Mouse (Mus musculus): Measurements from ENCODE around the gene Gm8374. TPM values are rescaled to one million over a fixed set of nuclear protein-coding genes. Genes with fewer than 3 reads are reported as not detected.
"Not testable (repeated sequence)": the region's sequence is repeated elsewhere in the genome, so short reads cannot be mapped to it uniquely, and the experiment has no call there.

Gene Gm8374
- not detected in 2 replicates for polyA plus RNA-seq (2015; fragmentation: Nextera tagmentation; extraction: Ambion mirVana)

DNA sequence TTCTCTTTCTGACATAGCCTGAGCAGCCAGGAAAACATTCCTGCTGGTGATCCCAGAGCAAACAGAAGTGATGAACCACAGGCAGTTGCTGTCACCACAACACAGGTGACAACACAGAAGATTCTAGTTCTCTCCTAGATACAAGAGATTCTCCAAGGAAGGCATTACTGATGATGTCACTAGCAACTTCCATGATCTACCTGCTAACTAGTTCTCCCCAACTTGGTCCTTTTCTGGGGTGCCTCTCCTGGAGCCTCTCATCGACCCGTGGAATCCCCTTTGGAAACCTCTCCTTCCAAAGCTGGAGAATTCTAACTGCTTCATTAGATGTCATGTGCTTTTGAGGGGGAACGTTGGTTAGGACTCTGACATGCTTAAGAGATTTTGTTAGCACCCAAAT, at the start of gene Gm8374:
Gm8374 (minus strand) TSS at position 101 of the 400 bp plus-strand sequence.
- not testable (repeated sequence) for H3K9me3 ChIP-seq (ENCODE audit: control insufficient read depth, low read length); H3K27me3 ChIP-seq (replicated peaks; ENCODE audit: control insufficient read depth, insufficient read depth, low read length); H3K9ac ChIP-seq (ENCODE audit: low read depth, low read length); H3K4me1 ChIP-seq (ENCODE audit: control insufficient read depth, insufficient read depth, low read length); H3K4me3 ChIP-seq (ENCODE audit: low read length); H3K4me2 ChIP-seq (ENCODE audit: low read depth, low read length); H3K27ac ChIP-seq (ENCODE audit: low read length); ATAC-seq; H3K36me3 ChIP-seq (ENCODE audit: control insufficient read depth, insufficient read depth, low read length)
- WGBS: 77% methylated on average over 3 of the region's 3 CpGs

DNA sequence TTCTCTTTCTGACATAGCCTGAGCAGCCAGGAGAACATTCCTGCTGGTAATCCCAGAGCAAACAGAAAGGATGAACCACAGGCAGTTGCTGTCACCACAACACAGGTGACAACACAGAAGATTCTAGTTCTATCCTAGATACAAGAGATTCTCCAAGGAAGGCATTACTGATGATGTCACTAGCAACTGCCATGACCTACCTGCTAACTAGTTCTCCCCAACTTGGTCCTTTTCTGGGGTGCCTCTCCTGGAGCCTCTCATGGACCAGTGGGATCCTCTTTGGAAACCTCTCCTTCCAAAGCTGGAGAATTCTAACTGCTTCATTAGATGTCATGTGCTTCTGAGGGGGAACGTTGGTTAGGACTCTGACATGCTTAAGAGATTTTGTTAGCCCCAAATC, 32.6 kb downstream of the Gm8374 start, which contains the start of gene Gm5797:
Gm5797 (minus strand) TSS at position 101 of the 400 bp plus-strand sequence.
- not testable (repeated sequence) for H3K9me3 ChIP-seq (ENCODE audit: control insufficient read depth, low read length); H3K4me3 ChIP-seq (ENCODE audit: low read length); H3K27ac ChIP-seq (ENCODE audit: low read length); H3K4me1 ChIP-seq (ENCODE audit: control insufficient read depth, insufficient read depth, low read length); H3K36me3 ChIP-seq (ENCODE audit: control insufficient read depth, insufficient read depth, low read length); H3K9ac ChIP-seq (ENCODE audit: low read depth, low read length); H3K4me2 ChIP-seq (ENCODE audit: low read depth, low read length); H3K27me3 ChIP-seq (replicated peaks; ENCODE audit: control insufficient read depth, insufficient read depth, low read length); ATAC-seq
- WGBS: no CpG with 5 or more reads among the region's 1 CpGs

DNA sequence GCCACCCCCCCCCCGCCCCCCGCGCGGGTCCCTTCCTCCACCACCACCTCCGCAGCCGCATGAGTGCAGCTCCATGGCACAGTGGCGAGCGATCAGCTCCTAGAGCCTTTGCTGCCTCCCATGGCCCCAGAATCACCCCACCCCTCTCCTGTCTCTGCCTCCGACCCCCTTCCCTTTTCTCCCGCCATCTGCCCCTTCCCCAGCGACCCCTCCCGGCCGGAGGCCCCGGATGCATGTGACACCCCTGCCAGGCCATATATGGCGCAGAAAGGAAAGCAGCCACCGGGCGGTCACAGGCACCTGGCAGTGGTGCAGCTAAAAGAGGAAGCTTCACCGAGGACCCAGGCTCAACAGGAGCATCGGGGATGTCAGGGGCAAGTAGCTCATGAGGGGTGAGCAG, 49.8 kb downstream of the Gm8374 start:
- H3K36me3 ChIP-seq (ENCODE audit: control insufficient read depth, insufficient read depth, low read length); H3K27ac ChIP-seq (ENCODE audit: low read length); ATAC-seq; H3K4me1 ChIP-seq (ENCODE audit: control insufficient read depth, insufficient read depth, low read length); H3K27me3 ChIP-seq (replicated peaks; ENCODE audit: control insufficient read depth, insufficient read depth, low read length); H3K9me3 ChIP-seq (ENCODE audit: control insufficient read depth, low read length): not testable (repeated sequence)
- H3K4me2 ChIP-seq (ENCODE audit: low read depth, low read length): peak overlapping the region; percentile 72
- peak overlapping the region; percentile 60 for H3K9ac ChIP-seq (ENCODE audit: low read depth, low read length)
- WGBS: 0% methylated on average over 16 of the region's 19 CpGs
- peak overlapping the region; percentile 49 for H3K4me3 ChIP-seq (ENCODE audit: low read length)

DNA sequence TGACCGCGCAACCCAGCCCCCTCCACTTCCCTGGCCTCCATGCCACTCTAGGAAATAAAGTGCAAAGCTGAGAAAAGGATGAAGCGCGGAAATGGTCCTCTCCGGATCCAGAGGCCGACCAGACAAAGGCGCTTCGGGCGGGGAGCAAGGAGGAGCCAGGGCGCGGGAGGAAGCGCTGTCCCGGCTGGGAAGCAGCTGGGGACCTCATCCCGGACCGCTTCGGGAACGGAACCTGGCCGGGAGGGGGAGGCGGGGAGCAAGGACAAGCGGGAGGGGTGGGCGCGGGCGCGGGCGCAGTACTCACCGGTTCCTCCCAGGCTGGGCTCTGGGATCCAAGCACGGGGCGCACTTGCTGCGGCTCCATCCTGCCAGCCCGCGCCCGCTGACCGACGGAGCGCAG, 50.3 kb downstream of the Gm8374 start, which contains the start of gene Gm3739:
Gm3739 (minus strand) TSS at position 389 of the 400 bp plus-strand sequence.
- H3K4me1 ChIP-seq (ENCODE audit: control insufficient read depth, insufficient read depth, low read length); H3K27ac ChIP-seq (ENCODE audit: low read length); H3K27me3 ChIP-seq (replicated peaks; ENCODE audit: control insufficient read depth, insufficient read depth, low read length); ATAC-seq; H3K36me3 ChIP-seq (ENCODE audit: control insufficient read depth, insufficient read depth, low read length); H3K9me3 ChIP-seq (ENCODE audit: control insufficient read depth, low read length): not testable (repeated sequence)
- peak within 1 kb of the TSS; percentile 72 for H3K4me2 ChIP-seq (ENCODE audit: low read depth, low read length)
- H3K9ac ChIP-seq (ENCODE audit: low read depth, low read length): peak within 1 kb of the TSS; percentile 60
- H3K4me3 ChIP-seq (ENCODE audit: low read length): peak within 1 kb of the TSS; percentile 49
- under 1% methylated on average over 20 of the region's 35 CpGs for WGBS

Other genes starting within 250 kb of the Gm8374 start
- not detected in 2 replicates for gene Gm6676, start 239.7 kb downstream of the Gm8374 start, polyA plus RNA-seq (2015; fragmentation: Nextera tagmentation; extraction: Ambion mirVana)
- 2.0 and 2.1 TPM in 2 replicates for gene Gm3512, start 190.6 kb downstream of the Gm8374 start, polyA plus RNA-seq (2015; fragmentation: Nextera tagmentation; extraction: Ambion mirVana)
- not detected in 2 replicates for gene Gm16434, start 170.6 kb downstream of the Gm8374 start, polyA plus RNA-seq (2015; fragmentation: Nextera tagmentation; extraction: Ambion mirVana)
- not detected in 2 replicates for gene Gm3727, start 100.4 kb downstream of the Gm8374 start, polyA plus RNA-seq (2015; fragmentation: Nextera tagmentation; extraction: Ambion mirVana)
- gene Gm3739, start 50.1 kb downstream of the Gm8374 start, polyA plus RNA-seq (2015; fragmentation: Nextera tagmentation; extraction: Ambion mirVana): 0.35 and 0.56 TPM in 2 replicates
- gene Gm5797, start 32.7 kb downstream of the Gm8374 start, polyA plus RNA-seq (2015; fragmentation: Nextera tagmentation; extraction: Ambion mirVana): not detected in 2 replicates
- gene Gm3755, start 85.8 kb upstream of the Gm8374 start, polyA plus RNA-seq (2015; fragmentation: Nextera tagmentation; extraction: Ambion mirVana): not detected in 2 replicates
- gene Gm3752, start 118.6 kb upstream of the Gm8374 start, polyA plus RNA-seq (2015; fragmentation: Nextera tagmentation; extraction: Ambion mirVana): not detected in 2 replicates
- gene Gm3558, start 203.4 kb upstream of the Gm8374 start, polyA plus RNA-seq (2015; fragmentation: Nextera tagmentation; extraction: Ambion mirVana): 0.34 and 0.37 TPM in 2 replicates
- not detected in 2 replicates for gene Gm10338, start 230.5 kb upstream of the Gm8374 start, polyA plus RNA-seq (2015; fragmentation: Nextera tagmentation; extraction: Ambion mirVana)

Measured in intestine, embryonic 16.5 days (tissue).